Mouse (Mus musculus) mouse trophoblast stem cell (cell line): ENCODE measurements around the gene Cacna1e.

Source experiments
- in situ Hi-C, 2 experiments: fragments of 300-500 bp; cut with MseI, MboI; formaldehyde crosslinking; loops; 2 replicates in 1 of 2; 3 replicates in 1 of 2; pipeline ENCODE4 v1.15.1; 2025

Cacna1e gene

GRCm38 (mm10) chr1:154413138-154413537 lies 471.2 kb downstream of the Cacna1e start:
- in situ Hi-C loops: no loop called here

- in situ Hi-C loops: no loop called here
These were observed 475.2 kb downstream of the Cacna1e start for GRCm38 (mm10) chr1:154409051-154409450.

GRCm38 (mm10) chr1:154391979-154392378 lies 492.3 kb downstream of the Cacna1e start:
- in situ Hi-C loops: no loop called here
